Mouse (Mus musculus) heart, embryonic 11.5 days (tissue): ENCODE measurements at regions not wholly inside any gene's neighbourhood (a gene's known extent, or its start where the extent isn't known, plus 50 kb on each side); places are given as distances from the start of the nearest gene placed in this dataset.

Experiments used
- ATAC-seq: fragments of 200-750 bp; cut with Nextera tagmentation; replicated peaks from 2 replicates; pipeline ENCODE4 v1.8.0; 2017; ENCODE audit warnings: moderate library complexity; ENCODE audit not compliant: insufficient number of reproducible peaks, low FRiP score, low TSS enrichment
- H3K27ac ChIP-seq: fragments of 300-500 bp; sonication (generic); 2 replicates; pipeline ENCODE4 v1.5.1; 2014; ENCODE audit warnings: mild to moderate bottlenecking, low read depth, low read length
- H3K27me3 ChIP-seq: fragments of 300-500 bp; sonication (generic); 2 replicates; pipeline ENCODE4 v1.6.1; 2014; ENCODE audit warnings: mild to moderate bottlenecking, low read length, mixed read lengths; ENCODE audit not compliant: control insufficient read depth, insufficient read depth
- H3K36me3 ChIP-seq: fragments of 300-500 bp; sonication (generic); 2 replicates; pipeline ENCODE4 v1.6.1; 2014; ENCODE audit warnings: mild to moderate bottlenecking, low read length, moderate library complexity, mixed read lengths; ENCODE audit not compliant: control insufficient read depth, insufficient read depth
- H3K4me1 ChIP-seq: fragments of 300-500 bp; sonication (generic); 2 replicates; pipeline ENCODE4 v1.6.1; 2014; ENCODE audit warnings: low read length; ENCODE audit not compliant: control insufficient read depth, insufficient read depth
- H3K4me2 ChIP-seq: fragments of 300-500 bp; sonication (generic); 2 replicates; pipeline ENCODE4 v1.6.1; 2014; ENCODE audit warnings: mild to moderate bottlenecking, moderate library complexity
- H3K4me3 ChIP-seq: fragments of 300-500 bp; sonication (generic); 2 replicates; pipeline ENCODE4 v1.5.1; 2014; ENCODE audit warnings: low read depth, low read length
- H3K9ac ChIP-seq: fragments of 300-500 bp; sonication (generic); 2 replicates; pipeline ENCODE4 v1.6.1; 2014; ENCODE audit warnings: mild to moderate bottlenecking, low read depth, low read length, moderate library complexity
- H3K9me3 ChIP-seq: fragments of 300-500 bp; sonication (generic); replicated peaks from 2 replicates; pipeline ENCODE4 v1.6.1; 2016; ENCODE audit warnings: low read length; ENCODE audit not compliant: control insufficient read depth
- WGBS: fragments of 180-500 bp; shearing (Covaris S2); extraction: QIAGEN DNeasy Blood & Tissue Kit; methylation state at CpG from one replicate; pipeline ENCODE4 v1.1.7; 2014; ENCODE audit not compliant: insufficient replicate concordance; 5-methylcytosine and 5-hydroxymethylcytosine counted together

GRCm38 (mm10) chr16:30184591-30185265 is 82.6 kb downstream of the Cpn2 start:
- H3K27me3 ChIP-seq: peaks cover 11% of the 10 kb centered on the region; the same call in 1 of the 2 replicates
- H3K36me3 ChIP-seq: no peaks in the 10 kb centered on the region
- H3K4me1 ChIP-seq: peaks cover 33% of the 10 kb centered on the region
- H3K4me3 ChIP-seq: no peak overlapping the region
- H3K4me2 ChIP-seq: peak overlapping the region; percentile 18
- ATAC-seq: peak; percentile 55; the same call in 1 of the 2 replicates
- peak overlapping the region; percentile 42 for H3K27ac ChIP-seq
- H3K9me3 ChIP-seq: no peaks in the 10 kb centered on the region
- WGBS: 17% methylated on average over 16 of the region's 18 CpGs
- H3K9ac ChIP-seq: peak overlapping the region; percentile 23; the same call in 1 of the 2 replicates

GRCm38 (mm10) chr16:30185707-30186106 is 81.6 kb downstream of the Cpn2 start:
- Histone ChIP-seq H3K36me3 (no peaks in the 10 kb centered on the region), H3K4me2 (no peak overlapping the region), H3K4me3 (no peak overlapping the region), H3K9ac (no peak overlapping the region), H3K27me3 (peaks cover 13% of the 10 kb centered on the region; the same call in 1 of the 2 replicates), H3K27ac (peak overlapping the region; percentile 42), H3K4me1 (peaks cover 30% of the 10 kb centered on the region), H3K9me3 (no peaks in the 10 kb centered on the region)
- no peak for ATAC-seq
- WGBS: 60% methylated on average over 7 of the region's 7 CpGs

- H3K36me3 ChIP-seq: no peaks in the 10 kb centered on the region
- peaks cover 13% of the 10 kb centered on the region; the same call in 1 of the 2 replicates for H3K27me3 ChIP-seq
- H3K9me3 ChIP-seq: no peaks in the 10 kb centered on the region
- no peak overlapping the region for H3K9ac ChIP-seq
- WGBS: 33% methylated on average over 15 of the region's 15 CpGs
- H3K27ac ChIP-seq: peak overlapping the region; percentile 22; the same call in 1 of the 2 replicates
- no peak overlapping the region for H3K4me2 ChIP-seq
- ATAC-seq: no peak
- H3K4me3 ChIP-seq: no peak overlapping the region
- H3K4me1 ChIP-seq: peaks cover 34% of the 10 kb centered on the region
Measured at GRCm38 (mm10) chr16:30186201-30186700, 81.0 kb downstream of the Cpn2 start.

GRCm38 (mm10) chr16:30186701-30187270 is 80.5 kb downstream of the Cpn2 start:
- no peak for ATAC-seq
- Histone ChIP-seq H3K27ac (0 out of 2 replicates have a peak overlapping the region, but pooled peaks have one; percentile 3), H3K27me3 (peaks cover 13% of the 10 kb centered on the region; the same call in 1 of the 2 replicates), H3K36me3 (no peaks in the 10 kb centered on the region), H3K4me2 (no peak overlapping the region), H3K4me3 (no peak overlapping the region), H3K4me1 (peaks cover 36% of the 10 kb centered on the region), H3K9me3 (no peaks in the 10 kb centered on the region), H3K9ac (no peak overlapping the region)
- WGBS: 38% methylated on average over 10 of the region's 10 CpGs

GRCm38 (mm10) chr16:30187400-30187799 is 79.9 kb downstream of the Cpn2 start:
- H3K27ac ChIP-seq: peak overlapping the region; percentile 57; the same call in 1 of the 2 replicates
- H3K27me3 ChIP-seq: peaks cover 13% of the 10 kb centered on the region; the same call in 1 of the 2 replicates
- no peak for ATAC-seq
- H3K4me1 ChIP-seq: peaks cover 36% of the 10 kb centered on the region
- peak overlapping the region; percentile 67 for H3K4me2 ChIP-seq
- no peaks in the 10 kb centered on the region for H3K36me3 ChIP-seq
- 48% methylated on average over 9 of the region's 9 CpGs for WGBS
- peak overlapping the region; percentile 27 for H3K4me3 ChIP-seq
- H3K9me3 ChIP-seq: no peaks in the 10 kb centered on the region
- H3K9ac ChIP-seq: peak overlapping the region; percentile 62

GRCm38 (mm10) chr16:30187907-30188414 is 79.3 kb downstream of the Cpn2 start:
- H3K36me3 ChIP-seq: no peaks in the 10 kb centered on the region
- WGBS: under 1% methylated on average over 25 of the region's 26 CpGs
- H3K4me3 ChIP-seq: peak overlapping the region; percentile 27
- no peaks in the 10 kb centered on the region for H3K9me3 ChIP-seq
- peak; percentile 55 for ATAC-seq
- H3K4me1 ChIP-seq: peaks cover 36% of the 10 kb centered on the region
- H3K27me3 ChIP-seq: peaks cover 13% of the 10 kb centered on the region; the same call in 1 of the 2 replicates
- H3K9ac ChIP-seq: peak overlapping the region; percentile 62
- peak overlapping the region; percentile 57 for H3K27ac ChIP-seq
- H3K4me2 ChIP-seq: peak overlapping the region; percentile 67

- Histone ChIP-seq H3K4me1 (peaks cover 42% of the 10 kb centered on the region), H3K36me3 (no peaks in the 10 kb centered on the region), H3K4me3 (no peak overlapping the region), H3K4me2 (no peak overlapping the region), H3K9ac (no peak overlapping the region), H3K27me3 (peaks cover 12% of the 10 kb centered on the region; the same call in 1 of the 2 replicates), H3K27ac (no peak overlapping the region), H3K9me3 (no peaks in the 10 kb centered on the region)
- no peak for ATAC-seq
- WGBS: 71% methylated on average over 8 of the region's 8 CpGs
Measured at GRCm38 (mm10) chr16:30188769-30189430, 78.4 kb downstream of the Cpn2 start.

- no peak overlapping the region for H3K9ac ChIP-seq
- no peak overlapping the region for H3K4me2 ChIP-seq
- ATAC-seq: no peak
- H3K9me3 ChIP-seq: no peaks in the 10 kb centered on the region
- no peak overlapping the region for H3K27ac ChIP-seq
- H3K27me3 ChIP-seq: peaks cover 10% of the 10 kb centered on the region; the same call in 1 of the 2 replicates
- no peak overlapping the region for H3K4me3 ChIP-seq
- WGBS: 64% methylated on average over 11 of the region's 11 CpGs
- no peaks in the 10 kb centered on the region for H3K36me3 ChIP-seq
- peaks cover 34% of the 10 kb centered on the region for H3K4me1 ChIP-seq
Measured at GRCm38 (mm10) chr16:30190351-30190750, 76.9 kb downstream of the Cpn2 start.
